9 mouse cellular contexts compared by ENCODE assay signal in genomic region chr11:76439666-76440065, GRCm38 (mm10). TPM values are rescaled to one million over a fixed set of nuclear protein-coding genes. Genes with fewer than 3 reads are reported as not detected.
DNase-seq lines count a peak whose midpoint lies in the region; ATAC-seq lines count a peak whose summit lies in the region.
"Had no signal": no experiment of that assay in that cellular context is flagged by ENCODE, and none has a peak within 500 bp of the region (broad histone marks: within the 10 kb centered on the region; RNA-seq: fewer than 3 reads in every experiment).

No protein-coding gene starts in this region.

- H3K27me3 ChIP-seq in forebrain, embryonic 10.5 days (ENCODE audit: poor library complexity, severe bottlenecking) = peaks cover 83% of the 10 kb centered on the region
- peaks cover 32% of the 10 kb centered on the region for H3K27me3 ChIP-seq in forebrain, embryonic 12.5 days

- intact Hi-C loops in left cerebral cortex, postnatal 14 days (cut with DNase I) = no loop called here

- no peak overlapping the region for H3K9ac ChIP-seq in forebrain, embryonic 12.5 days

- H3K9me3 ChIP-seq in forebrain, embryonic 10.5 days = no peaks in the 10 kb centered on the region
- no peaks in the 10 kb centered on the region for H3K9me3 ChIP-seq in forebrain, embryonic 12.5 days

- H3K36me3 ChIP-seq in forebrain, embryonic 10.5 days (replicated peaks) = peaks cover 21% of the 10 kb centered on the region
- H3K36me3 ChIP-seq in forebrain, embryonic 12.5 days (replicated peaks) = peaks cover 23% of the 10 kb centered on the region

- 30% methylated on average over 3 of the region's 3 CpGs for WGBS in forebrain, embryonic 10.5 days
- WGBS in forebrain, embryonic 12.5 days = 28% methylated on average over 3 of the region's 3 CpGs

- H3K4me1 ChIP-seq in forebrain, embryonic 10.5 days = peaks cover 61% of the 10 kb centered on the region
- peaks cover 36% of the 10 kb centered on the region for H3K4me1 ChIP-seq in forebrain, embryonic 12.5 days

- no peak for ATAC-seq in forebrain, embryonic 12.5 days (ENCODE audit: low FRiP score)

- no peak for DNase-seq in forebrain, embryonic 10.5 days (ENCODE audit: extremely low spot score, low spot score)
- DNase-seq in right cerebral cortex, adult 18-20 months = peak; percentile 64
- DNase-seq in right cerebral cortex, postnatal 14 days = no peak
- peak; percentile 64 to 76 for DNase-seq in left cerebral cortex, postnatal 14 days (ENCODE audit: low spot score in 2 of 2)
- DNase-seq in right cerebral cortex, postnatal 36 days (ENCODE audit: low spot score in 2 of 2) = peak; percentile 43 to 69
- DNase-seq in gastrocnemius, adult 18-20 months (ENCODE audit: low spot score) = no peak
- DNase-seq in spleen, postnatal 36 days (ENCODE audit: low spot score in 2 of 2) = no peak
- DNase-seq: cerebellum, adult 11 months had no signal

- no peak overlapping the region for H3K4me3 ChIP-seq in forebrain, embryonic 10.5 days
- H3K4me3 ChIP-seq in forebrain, embryonic 12.5 days (replicated peaks) = no peak overlapping the region

- H3K27ac ChIP-seq in forebrain, embryonic 10.5 days = peak overlapping the region; percentile 51
- no peak overlapping the region for H3K27ac ChIP-seq in forebrain, embryonic 12.5 days

- no peak overlapping the region for H3K4me2 ChIP-seq in forebrain, embryonic 12.5 days

RNA-seq across cellular contexts. Expression of gene Timm22, which starts 32.9 kb away (rescaled TPM):
- polyA plus RNA-seq in forebrain, embryonic 10.5 days (2016; fragmentation: Nextera tagmentation; extraction: Ambion mirVana) = 127 and 128 TPM in 2 replicates
- 103 and 109 TPM in 2 replicates for polyA plus RNA-seq in forebrain, embryonic 12.5 days (2016; fragmentation: Nextera tagmentation; extraction: Ambion mirVana)
- total RNA-seq in left cerebral cortex, postnatal 14 days (2021) = 10 to 100 TPM; 38.0 to 40.1 TPM
- total RNA-seq in gastrocnemius, adult 18-20 months (2021) = 10 to 100 TPM; 32.5 to 41.9 TPM

RNA-seq across cellular contexts. Expression of gene Nxn, which starts 40.7 kb away (rescaled TPM):
- polyA plus RNA-seq in forebrain, embryonic 10.5 days (2016; fragmentation: Nextera tagmentation; extraction: Ambion mirVana) = 55.4 and 62.3 TPM in 2 replicates
- 48.4 and 58.6 TPM in 2 replicates for polyA plus RNA-seq in forebrain, embryonic 12.5 days (2016; fragmentation: Nextera tagmentation; extraction: Ambion mirVana)
- total RNA-seq in left cerebral cortex, postnatal 14 days (2021) = 10 to 100 TPM; 10.1 to 12.2 TPM
- 10 to 100 TPM; 37.4 to 48.7 TPM for total RNA-seq in gastrocnemius, adult 18-20 months (2021)

Comparison
In these comparisons a context has a peak if more than half of its experiments do, and no peak if none do; other contexts are left out.
1. DNase-seq: peak in right cerebral cortex, adult 18-20 months (single experiment), left cerebral cortex, postnatal 14 days (2 of 2) and right cerebral cortex, postnatal 36 days (2 of 2); none in forebrain, embryonic 10.5 days (single experiment), right cerebral cortex, postnatal 14 days (single experiment), gastrocnemius, adult 18-20 months (single experiment) and spleen, postnatal 36 days (0 of 2).